ENCODE assay signal across 14 mouse cellular contexts in the genomic region with DNA sequence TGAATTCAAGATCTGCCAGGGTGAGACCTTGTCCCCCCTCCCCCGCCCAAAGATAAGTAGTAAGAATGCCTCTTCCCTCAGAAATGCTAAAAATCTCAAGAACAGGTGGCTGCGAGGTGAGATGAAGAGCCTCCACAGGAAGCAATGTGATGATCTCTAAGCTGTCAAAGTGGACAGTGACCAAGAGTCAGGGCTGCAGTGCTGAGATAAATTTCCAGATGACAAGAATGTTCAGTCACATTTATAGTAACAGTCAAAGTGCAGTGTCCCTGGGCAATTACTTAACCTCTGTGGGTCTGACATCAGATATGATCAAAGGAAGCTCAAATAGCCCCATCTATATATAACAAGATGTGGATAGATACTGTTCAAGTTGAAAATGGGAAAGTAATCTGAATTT.
"Had no signal": no experiment of that assay in that cellular context is flagged by ENCODE, and none has a peak within 500 bp of the region (broad histone marks: within the 10 kb centered on the region; RNA-seq: fewer than 3 reads in every experiment).

No protein-coding gene starts in this region.

- H3K4me1 ChIP-seq: midbrain, embryonic 15.5 days; neural tube, embryonic 12.5 days had no signal

- H3K27ac ChIP-seq: kidney, embryonic 15.5 days; limb, embryonic 13.5 days; liver, embryonic 12.5 days; midbrain, embryonic 15.5 days; neural tube, embryonic 12.5 days had no signal

- H3K9me3 ChIP-seq: liver, embryonic 12.5 days; midbrain, embryonic 15.5 days had no signal

- ATAC-seq: liver, embryonic 12.5 days; midbrain, embryonic 15.5 days had no signal

- DNase-seq: kidney, postnatal 14 days; left cerebral cortex, postnatal 4 days; lung, embryonic 14.5 days; lung, postnatal 10 days; lung, postnatal 4 days; retina, postnatal 1 day; right cerebral cortex, postnatal 4 days; thymus, postnatal 36 days had no signal

- H3K9ac ChIP-seq: kidney, embryonic 15.5 days; limb, embryonic 13.5 days; liver, embryonic 12.5 days; lung, embryonic 14.5 days; midbrain, embryonic 15.5 days; neural tube, embryonic 12.5 days had no signal

- H3K36me3 ChIP-seq: midbrain, embryonic 15.5 days had no signal

- H3K27me3 ChIP-seq: kidney, embryonic 15.5 days; limb, embryonic 13.5 days; liver, embryonic 12.5 days; midbrain, embryonic 15.5 days; neural tube, embryonic 12.5 days had no signal

- H3K4me2 ChIP-seq: kidney, embryonic 15.5 days; limb, embryonic 13.5 days; liver, embryonic 12.5 days; lung, embryonic 14.5 days; midbrain, embryonic 11.5 days; midbrain, embryonic 15.5 days; neural tube, embryonic 12.5 days had no signal

- H3K4me3 ChIP-seq: kidney, embryonic 15.5 days; limb, embryonic 13.5 days; liver, embryonic 12.5 days; midbrain, embryonic 15.5 days; neural tube, embryonic 12.5 days had no signal
